Mouse (Mus musculus): ENCODE measurements at regions not wholly inside any gene's neighbourhood (a gene's known extent, or its start where the extent isn't known, plus 50 kb on each side); places are given as distances from the start of the nearest gene placed in this dataset.

GRCm38 (mm10) chr13:35212276-35212675 lies 185.4 kb upstream of the Eci2 start:
- no peak for DNase-seq (ENCODE audit: low spot score in 2 of 2)

GRCm38 (mm10) chr13:35214219-35214618 lies 187.3 kb upstream of the Eci2 start:
- no peak for DNase-seq (ENCODE audit: low spot score in 2 of 2)

- DNase-seq (ENCODE audit: low spot score in 2 of 2) = no peak
Measured at GRCm38 (mm10) chr13:35226142-35226829, 199.4 kb upstream of the Eci2 start.

- DNase-seq (ENCODE audit: low spot score in 2 of 2) = no peak
Measured at GRCm38 (mm10) chr13:35226944-35227343, 200.0 kb upstream of the Eci2 start.

GRCm38 (mm10) chr13:35229601-35230000 lies 202.7 kb upstream of the Eci2 start:
- DNase-seq (ENCODE audit: low spot score in 2 of 2) = no peak

GRCm38 (mm10) chr13:35233636-35234035 lies 206.7 kb upstream of the Eci2 start:
- no peak for DNase-seq (ENCODE audit: low spot score in 2 of 2)

GRCm38 (mm10) chr13:35241443-35241842 lies 214.5 kb upstream of the Eci2 start:
- no peak for DNase-seq (ENCODE audit: low spot score in 2 of 2)

GRCm38 (mm10) chr13:35243946-35244345 lies 217.1 kb upstream of the Eci2 start:
- DNase-seq (ENCODE audit: low spot score in 2 of 2) = no peak

- no peak for DNase-seq (ENCODE audit: low spot score in 2 of 2)
Measured at GRCm38 (mm10) chr13:35257386-35257785, 230.5 kb upstream of the Eci2 start.

GRCm38 (mm10) chr13:35258720-35259119 lies 231.8 kb upstream of the Eci2 start:
- DNase-seq (ENCODE audit: low spot score in 2 of 2) = no peak

- DNase-seq (ENCODE audit: low spot score in 2 of 2) = no peak
Measured at GRCm38 (mm10) chr13:35283959-35284358, 257.1 kb upstream of the Eci2 start.

GRCm38 (mm10) chr13:35302088-35302487 lies 275.2 kb upstream of the Eci2 start:
- no peak for DNase-seq (ENCODE audit: low spot score in 2 of 2)

- no peak for DNase-seq (ENCODE audit: low spot score in 2 of 2)
Measured at GRCm38 (mm10) chr13:35316772-35317171, 289.9 kb upstream of the Eci2 start.

GRCm38 (mm10) chr13:35326682-35327242 lies 299.9 kb upstream of the Eci2 start:
- DNase-seq (ENCODE audit: low spot score in 2 of 2) = no peak

GRCm38 (mm10) chr13:35328320-35328719 lies 301.4 kb upstream of the Eci2 start:
- DNase-seq (ENCODE audit: low spot score in 2 of 2) = no peak

GRCm38 (mm10) chr13:35330926-35331325 lies 304.0 kb upstream of the Eci2 start:
- DNase-seq (ENCODE audit: low spot score in 2 of 2) = no peak

- DNase-seq (ENCODE audit: low spot score in 2 of 2) = no peak
Measured at GRCm38 (mm10) chr13:35345507-35346129, 314.0 kb upstream of the Cdyl start.

- no peak for DNase-seq (ENCODE audit: low spot score in 2 of 2)
Measured at GRCm38 (mm10) chr13:35348283-35348682, 311.4 kb upstream of the Cdyl start.

- DNase-seq (ENCODE audit: low spot score in 2 of 2) = no peak
Measured at GRCm38 (mm10) chr13:35359345-35359744, 300.3 kb upstream of the Cdyl start.

- no peak for DNase-seq (ENCODE audit: low spot score in 2 of 2)
Measured at GRCm38 (mm10) chr13:35377487-35377886, 282.1 kb upstream of the Cdyl start.

GRCm38 (mm10) chr13:35379500-35379899 lies 280.1 kb upstream of the Cdyl start:
- no peak for DNase-seq (ENCODE audit: low spot score in 2 of 2)

GRCm38 (mm10) chr13:35380224-35381009 lies 279.2 kb upstream of the Cdyl start:
- DNase-seq (ENCODE audit: low spot score in 2 of 2) = no peak
